Mouse (Mus musculus) megakaryocyte-erythroid progenitor cell, adult 5-6 weeks (primary cell): ENCODE measurements around the gene Aar2. TPM values are rescaled to one million over a fixed set of nuclear protein-coding genes. Genes with fewer than 3 reads are reported as not detected.
A peak's percentile ranks its signal among the peaks of the same experiment; 100 is the strongest.

Experiments used
- ATAC-seq: replicated peaks from 2 replicates; pipeline ENCODE4 v1.8.0; 2016; ENCODE audit warnings: mild to moderate bottlenecking, inconsistent platforms; ENCODE audit not compliant: severe bottlenecking, poor library complexity, low FRiP score, low TSS enrichment
- total RNA-seq, 2 experiments: library from RNA; stranded (forward) in 1 of 2; stranded (reverse) in 1 of 2; fragments of 200-1000, 215-1000 nt in 1 of 2; fragments of >200 nt in 1 of 2; fragmentation: Nextera tagmentation in 1 of 2; gene quantifications; 2 replicates each; pipeline ENCODE4 v1.2.3; 2014 to 2017

Aar2 gene
- total RNA-seq, 2 experiments from 2014 or later = 16.9 to 21.2 TPM

DNA sequence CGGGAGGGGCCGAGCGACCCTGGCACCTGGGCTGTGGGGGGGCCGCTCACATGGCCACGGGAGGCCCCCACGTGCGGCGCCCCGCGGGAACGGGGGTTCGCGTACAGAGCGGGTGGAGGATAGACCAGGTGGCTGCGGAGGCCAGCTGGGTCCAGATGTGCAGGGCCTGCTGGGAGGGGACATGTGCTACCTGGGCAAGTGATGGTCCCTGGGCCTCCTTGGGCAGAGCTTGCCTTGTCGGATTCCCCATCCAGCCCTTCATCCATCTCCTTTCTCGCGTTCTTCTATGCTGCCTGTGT is 66.8 kb downstream of the Aar2 start:
- ATAC-seq = no peak

DNA sequence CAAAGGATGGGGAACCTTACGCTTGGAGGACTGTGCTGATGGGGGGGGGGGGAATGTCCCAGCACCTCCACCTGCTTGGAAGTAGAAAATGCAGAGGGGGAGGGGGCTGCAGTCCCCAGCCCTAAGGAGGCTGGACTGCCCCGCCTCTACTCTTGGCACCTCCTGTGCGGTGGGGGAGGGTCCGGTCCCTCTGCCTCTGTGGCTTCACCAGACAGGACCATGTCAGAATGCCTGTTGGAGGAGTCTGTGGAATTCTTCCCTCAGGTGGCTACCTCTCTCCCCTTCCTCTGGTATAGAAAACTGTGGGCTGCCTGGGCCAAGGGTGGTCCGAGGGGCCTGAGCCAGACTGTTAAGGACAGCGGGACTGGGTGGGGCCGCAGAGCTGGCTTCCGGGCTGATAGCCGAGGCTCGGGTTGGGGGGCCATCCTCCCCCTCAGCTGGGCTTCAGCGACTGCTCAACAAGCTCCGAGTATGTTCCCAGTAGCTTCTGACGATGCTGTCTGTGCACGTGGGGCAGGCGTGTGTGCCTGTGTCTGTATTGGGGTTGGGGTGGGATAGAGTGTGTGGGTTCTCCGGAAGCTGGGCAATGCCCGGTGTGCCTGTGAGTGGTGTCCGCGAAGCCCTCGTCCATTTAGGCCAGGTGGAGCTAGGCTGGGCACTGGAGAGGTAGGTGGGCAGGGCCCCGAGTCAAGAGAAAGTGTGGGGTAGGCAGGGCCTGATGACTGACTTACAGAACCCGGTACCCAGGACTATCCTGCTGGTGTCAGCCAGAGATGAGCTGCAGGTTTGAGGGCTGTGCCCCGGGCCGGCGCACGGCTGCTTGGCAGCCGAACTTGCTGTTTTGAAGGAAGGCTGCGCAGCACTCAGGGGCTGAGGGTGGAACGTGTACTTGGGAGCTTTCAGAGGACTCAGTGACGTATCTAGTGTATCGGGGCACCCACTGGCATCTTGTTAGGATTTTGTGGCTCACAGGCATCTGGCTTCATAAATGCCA is 67.6 kb downstream of the Aar2 start:
- ATAC-seq = no peak

DNA sequence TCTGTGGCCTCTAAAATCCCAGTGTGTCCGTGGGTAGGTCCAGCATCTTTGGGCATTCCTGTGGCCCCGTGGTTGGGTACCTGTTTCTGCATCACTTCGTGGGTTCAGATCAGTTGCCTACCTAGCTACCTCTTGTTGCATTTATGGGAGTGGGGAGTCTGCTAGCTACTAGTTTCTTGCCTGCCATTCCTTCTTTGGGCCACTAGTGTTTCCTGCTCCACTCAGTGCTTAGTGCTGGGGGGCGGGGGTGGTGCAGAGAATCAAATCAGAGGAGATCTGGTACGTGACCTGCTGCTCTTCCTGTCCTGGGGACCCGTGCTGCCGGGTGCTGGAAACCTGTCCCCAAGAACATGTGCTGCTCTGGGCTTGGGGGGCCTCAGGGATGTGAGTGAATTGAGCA is 69.1 kb downstream of the Aar2 start:
- 0 out of 2 replicates have a peak, but pooled peaks have one; percentile 21 for ATAC-seq

DNA sequence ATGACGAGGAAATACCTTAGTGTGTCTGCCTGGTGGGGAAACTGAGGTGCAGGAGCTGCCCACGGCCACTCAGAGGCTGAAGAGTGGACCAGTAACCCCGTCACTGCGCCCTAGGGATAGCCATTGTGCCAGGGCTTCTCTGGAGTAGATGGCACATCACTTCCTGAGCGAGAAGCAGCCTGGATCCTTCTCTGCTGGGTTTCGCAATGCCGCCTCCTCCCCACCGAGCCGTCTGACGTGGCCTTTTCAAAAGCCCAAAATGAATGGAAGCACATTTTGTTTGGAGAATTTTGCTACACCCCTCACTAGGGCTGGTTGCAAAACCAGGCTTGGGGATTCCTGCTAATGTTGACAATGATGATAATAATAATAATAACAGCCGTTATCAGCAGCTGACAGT is 70.2 kb downstream of the Aar2 start:
- no peak for ATAC-seq

Other genes starting within 250 kb of the Aar2 start
- gene Cnbd2, start 235.3 kb upstream of the Aar2 start, total RNA-seq (2014; fragmentation: Nextera tagmentation) = 1.4 and 7.1 TPM in 2 replicates
- 5.2 and 9.3 TPM in 2 replicates for gene Cnbd2, start 235.3 kb upstream of the Aar2 start, total RNA-seq (2017)
- gene Scand1, start 234.9 kb upstream of the Aar2 start, total RNA-seq (2014; fragmentation: Nextera tagmentation) = 4.1 TPM in 2 replicates
- 16.5 and 48.7 TPM in 2 replicates for gene Scand1, start 234.9 kb upstream of the Aar2 start, total RNA-seq (2017)
- gene Epb41l1, start 126.7 kb upstream of the Aar2 start, total RNA-seq (2014; fragmentation: Nextera tagmentation) = not detected in 2 replicates
- gene Epb41l1, start 126.7 kb upstream of the Aar2 start, total RNA-seq (2017) = 0.15 TPM in 1 of 2 replicates, not detected in the other
- gene Dlgap4, start 66.1 kb downstream of the Aar2 start, total RNA-seq (2014; fragmentation: Nextera tagmentation) = 9.0 and 23.4 TPM in 2 replicates
- 4.0 and 10.9 TPM in 2 replicates for gene Dlgap4, start 66.1 kb downstream of the Aar2 start, total RNA-seq (2017)
- not detected in 2 replicates for gene Myl9, start 227.8 kb downstream of the Aar2 start, total RNA-seq (2014; fragmentation: Nextera tagmentation)
- not detected in 2 replicates for gene Myl9, start 227.8 kb downstream of the Aar2 start, total RNA-seq (2017)